Mouse (Mus musculus) bone marrow macrophage, adult 2 months (primary cell): Measurements from ENCODE around the gene Olfr1391.

Experiments
- CTCF ChIP-seq: IDR thresholded peaks from 2 replicates; pipeline ENCODE4 v1.5.1; 2012; ENCODE audit warnings: low read depth, mild to moderate bottlenecking, low read length, moderate library complexity
- POLR2A ChIP-seq: IDR thresholded peaks from 2 replicates; pipeline ENCODE4 v1.6.1; 2012; ENCODE audit warnings: mild to moderate bottlenecking, low read depth, low read length, borderline replicate concordance

DNA sequence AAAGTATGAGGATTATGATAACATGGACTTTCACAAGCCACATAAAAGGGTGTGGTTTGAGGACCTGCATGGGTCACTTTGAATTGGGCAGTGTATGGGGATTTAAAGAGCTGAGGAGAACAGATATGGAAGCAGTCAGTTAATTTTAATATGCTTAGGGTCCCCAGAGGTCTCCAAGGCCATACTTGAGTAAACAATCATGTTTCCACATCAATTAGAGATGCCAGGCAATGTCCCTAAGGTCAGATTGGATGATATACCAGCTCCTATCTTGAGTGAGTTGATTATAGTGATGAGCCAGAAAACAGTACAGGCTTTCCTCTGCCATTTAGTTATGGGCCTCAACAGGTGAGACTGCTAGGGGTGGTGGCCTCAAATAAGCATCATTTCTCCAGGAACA is 18.1 kb upstream of the Olfr1391 start, which contains the start of gene Olfr10:
- TF ChIP-seq CTCF, result no peak
- no peak for TF ChIP-seq POLR2A
